Mouse (Mus musculus): ENCODE measurements around the gene Gm21883. TPM values are rescaled to one million over a fixed set of nuclear protein-coding genes. Genes with fewer than 3 reads are reported as not detected.
"Not testable (repeated sequence)": the region's sequence is repeated elsewhere in the genome, so short reads cannot be mapped to it uniquely, and the experiment has no call there.

Gm21883 gene
- not detected for total RNA-seq (2021)
- long read RNA-seq, experiment 1 = 0 reads
- long read RNA-seq, experiment 2 = 0 reads

DNA sequence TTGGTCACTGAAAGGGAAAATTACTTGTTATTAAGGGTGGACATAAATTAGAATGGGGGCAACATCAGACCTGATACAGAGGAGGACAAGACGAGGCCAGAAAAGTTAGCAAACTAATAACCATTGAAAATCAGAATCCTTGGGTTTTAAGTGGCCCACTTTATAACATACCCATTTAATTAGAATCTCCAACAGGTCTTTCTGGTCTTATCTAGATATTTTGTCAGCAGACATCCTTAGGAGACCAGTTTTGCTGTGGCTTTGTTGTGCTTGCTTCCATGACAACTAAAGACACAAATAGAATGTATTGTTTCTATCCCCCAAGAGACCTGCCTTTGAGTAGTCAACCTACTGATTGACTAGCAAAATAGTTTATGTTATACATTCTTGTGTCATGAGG is at the start of gene Gm21883:
Gm21883 (minus strand) TSS at position 101 of the 400 bp plus-strand sequence.
- DNase-seq (ENCODE audit: low spot score in 2 of 2) = not testable (repeated sequence)

DNA sequence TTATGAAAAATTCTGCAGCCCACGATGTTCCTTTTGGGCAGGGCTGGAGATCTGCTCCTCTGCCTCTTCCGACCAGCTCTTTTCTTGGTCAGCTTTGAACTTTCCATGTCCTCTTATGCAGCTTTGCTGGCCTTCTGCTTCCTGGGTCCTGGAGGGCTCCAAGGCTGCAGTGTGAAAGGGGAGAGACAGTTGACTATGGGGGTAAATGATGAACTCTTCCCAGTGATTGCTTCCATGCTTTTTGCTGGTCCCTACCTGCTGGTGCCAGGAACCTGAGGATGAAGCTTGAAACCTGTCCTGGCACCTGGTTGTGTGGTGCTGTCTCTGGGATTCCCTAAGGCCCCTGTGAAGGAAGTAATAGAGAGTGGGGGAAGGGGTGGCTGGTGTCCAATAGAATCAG is 44.7 kb upstream of the Gm21883 start, which contains the start of gene Spin2e:
Spin2e (minus strand) TSS at position 101 of the 400 bp plus-strand sequence.
- DNase-seq (ENCODE audit: low spot score in 2 of 2) = not testable (repeated sequence)

Other genes starting within 250 kb of the Gm21883 start
- not detected for gene Btbd35f26, start 237.8 kb downstream of the Gm21883 start, total RNA-seq (2021)
- gene Btbd35f19, start 190.4 kb downstream of the Gm21883 start, total RNA-seq (2021) = not detected
- gene Spin2e, start 44.6 kb upstream of the Gm21883 start, total RNA-seq (2021) = not detected
- not detected for gene Btbd35f25, start 142.9 kb upstream of the Gm21883 start, total RNA-seq (2021)